In genomic region chr11:60091422-60091761, GRCm38 (mm10) we compare ENCODE assay signal across 26 mouse cellular contexts. TPM values are rescaled to one million over a fixed set of nuclear protein-coding genes. Genes with fewer than 3 reads are reported as not detected.
DNase-seq lines count a peak whose midpoint lies in the region; ATAC-seq and TF ChIP-seq lines count a peak whose summit lies in the region.
"Had no signal": no experiment of that assay in that cellular context is flagged by ENCODE, and none has a peak within 500 bp of the region (broad histone marks: within the 10 kb centered on the region; RNA-seq: fewer than 3 reads in every experiment).

No protein-coding gene starts in this region.

- no peak overlapping the region for H3ac ChIP-seq in myocyte (ENCODE audit: control insufficient read depth, insufficient read length)

- H3K9ac ChIP-seq in liver, embryonic 12.5 days = peak overlapping the region; percentile 23; the same call in 1 of the 2 replicates
- no peak overlapping the region for H3K9ac ChIP-seq in liver, postnatal 0 days (replicated peaks)
- H3K9ac ChIP-seq: embryonic facial prominence, embryonic 13.5 days; forebrain, embryonic 15.5 days; heart, embryonic 12.5 days; hindbrain, embryonic 14.5 days; limb, embryonic 13.5 days; midbrain, embryonic 12.5 days had no signal

- TF ChIP-seq EP300 in liver, postnatal 0 days (IDR thresholded peaks at IDR 0.05; ENCODE audit: low read depth) = no peak

- no peaks in the 10 kb centered on the region for H3K36me3 ChIP-seq in liver, embryonic 12.5 days
- H3K36me3 ChIP-seq in liver, postnatal 0 days (replicated peaks; ENCODE audit: insufficient read depth, low read length) = no peaks in the 10 kb centered on the region
- H3K36me3 ChIP-seq in megakaryocyte, embryonic 14.5 days (replicated peaks; ENCODE audit: low read length) = no peaks in the 10 kb centered on the region
- no peaks in the 10 kb centered on the region for H3K36me3 ChIP-seq in myocyte (ENCODE audit: control insufficient read depth, insufficient read depth)
- H3K36me3 ChIP-seq: embryonic facial prominence, embryonic 13.5 days; forebrain, embryonic 10.5 days; forebrain, embryonic 15.5 days; heart, embryonic 12.5 days; limb, embryonic 13.5 days; midbrain, embryonic 12.5 days had no signal

- WGBS in liver, embryonic 12.5 days (ENCODE audit: insufficient replicate concordance) = 59% methylated on average over 7 of the region's 7 CpGs
- 50% methylated on average over 7 of the region's 7 CpGs for WGBS in liver, postnatal 0 days (ENCODE audit: insufficient replicate concordance)

- no peak for TF ChIP-seq POLR2A in myocyte (IDR thresholded peaks at IDR 0.05; ENCODE audit: insufficient read length, low read depth)

- no peak overlapping the region for H3K4me3 ChIP-seq in liver, embryonic 12.5 days
- H3K4me3 ChIP-seq in liver, postnatal 0 days (ENCODE audit: low read depth, low read length) = no peak overlapping the region
- peak overlapping the region; percentile 23 for H3K4me3 ChIP-seq in megakaryocyte, embryonic 14.5 days (replicated peaks)
- H3K4me3 ChIP-seq in myocyte = no peak overlapping the region
- H3K4me3 ChIP-seq: embryonic facial prominence, embryonic 13.5 days; forebrain, embryonic 10.5 days; forebrain, embryonic 15.5 days; heart, embryonic 12.5 days; limb, embryonic 13.5 days; midbrain, embryonic 12.5 days had no signal

- no peaks in the 10 kb centered on the region for H3K79me2 ChIP-seq in myocyte (ENCODE audit: control insufficient read depth, insufficient read depth)

- peak overlapping the region; percentile 57; the same call in 1 of the 2 replicates for H3K27ac ChIP-seq in liver, embryonic 12.5 days
- no peak overlapping the region for H3K27ac ChIP-seq in liver, postnatal 0 days (ENCODE audit: low read depth)
- H3K27ac ChIP-seq: embryonic facial prominence, embryonic 13.5 days; forebrain, embryonic 10.5 days; forebrain, embryonic 15.5 days; hindbrain, embryonic 14.5 days; limb, embryonic 13.5 days; midbrain, embryonic 12.5 days had no signal

- no peaks in the 10 kb centered on the region for H3K9me3 ChIP-seq in liver, embryonic 12.5 days (replicated peaks)
- H3K9me3 ChIP-seq in liver, postnatal 0 days (ENCODE audit: low read length) = no peaks in the 10 kb centered on the region
- no peaks in the 10 kb centered on the region for H3K9me3 ChIP-seq in megakaryocyte, embryonic 14.5 days
- H3K9me3 ChIP-seq: embryonic facial prominence, embryonic 13.5 days; forebrain, embryonic 15.5 days; heart, embryonic 12.5 days; limb, embryonic 13.5 days; midbrain, embryonic 12.5 days had no signal

- ATAC-seq in frontal cortex, adult (ENCODE audit: low TSS enrichment) = 0 out of 2 replicates have a peak, but pooled peaks have one; percentile 11
- no peak for ATAC-seq in liver, embryonic 12.5 days
- ATAC-seq in liver, postnatal 0 days = no peak
- ATAC-seq in megakaryocyte, adult 5-6 weeks (ENCODE audit: poor library complexity, severe bottlenecking) = no peak
- ATAC-seq: forebrain, embryonic 15.5 days; intestine, postnatal 0 days; Patski had no signal

- DNase-seq in frontal cortex, postnatal 14 days (ENCODE audit: low spot score in 2 of 2) = no peak
- DNase-seq in liver, postnatal 0 days = no peak
- no peak for DNase-seq in Muller cell, postnatal 12 days (ENCODE audit: inconsistent ontology term)
- DNase-seq: adrenal gland, postnatal 14 days; cerebellum, adult 11-12 months; cerebellum, adult 9-11 months; gastrocnemius, postnatal 25 days; heart, adult 18-20 months; spleen, adult 18-20 months; thymus, adult 18-20 months; thymus, postnatal 25 days had no signal

- H3K4me1 ChIP-seq in liver, embryonic 12.5 days = peaks cover 74% of the 10 kb centered on the region
- peaks cover 8% of the 10 kb centered on the region for H3K4me1 ChIP-seq in liver, postnatal 0 days (ENCODE audit: insufficient read depth)
- peaks cover 97% of the 10 kb centered on the region for H3K4me1 ChIP-seq in megakaryocyte, embryonic 14.5 days

- TF ChIP-seq CTCF in liver, postnatal 0 days (IDR thresholded peaks at IDR 0.05; ENCODE audit: low read depth) = no peak

- no peaks in the 10 kb centered on the region for H3K27me3 ChIP-seq in liver, embryonic 12.5 days (replicated peaks)
- no peaks in the 10 kb centered on the region for H3K27me3 ChIP-seq in liver, postnatal 0 days (ENCODE audit: insufficient read depth, low read length)
- no peaks in the 10 kb centered on the region for H3K27me3 ChIP-seq in megakaryocyte, embryonic 14.5 days (replicated peaks)
- H3K27me3 ChIP-seq in myocyte (ENCODE audit: control insufficient read depth, insufficient read depth, insufficient read length) = no peaks in the 10 kb centered on the region
- H3K27me3 ChIP-seq: forebrain, embryonic 15.5 days; heart, embryonic 12.5 days; limb, embryonic 13.5 days; midbrain, embryonic 12.5 days; Patski had no signal

- H3K4me2 ChIP-seq in liver, embryonic 12.5 days = peak overlapping the region; percentile 37; the same call in 1 of the 2 replicates
- H3K4me2 ChIP-seq in liver, postnatal 0 days (ENCODE audit: low read depth, low read length) = no peak overlapping the region
- peak overlapping the region; percentile 13 for H3K4me2 ChIP-seq in myocyte (ENCODE audit: low read depth)
- H3K4me2 ChIP-seq: embryonic facial prominence, embryonic 13.5 days; forebrain, embryonic 15.5 days; heart, embryonic 12.5 days; hindbrain, embryonic 14.5 days; limb, embryonic 13.5 days; midbrain, embryonic 12.5 days had no signal

TF ChIP-seq in myocyte, 11 proteins besides CTCF, POLR2A, EP300 and RAD21:
- TF ChIP-seq MAX (IDR thresholded peaks at IDR 0.05; ENCODE audit: low read depth) = no peak
- no peak for TF ChIP-seq POLR2AphosphoS2 (IDR thresholded peaks at IDR 0.05; ENCODE audit: insufficient read length, low read depth)
TF ChIP-seq in myocyte: peak in this region for 0.

RNA-seq across cellular contexts. Expression of gene Rai1, which starts 13.4 kb away (rescaled TPM):
- 11.3 and 11.6 TPM in 2 replicates for polyA plus RNA-seq in liver, embryonic 12.5 days (2016; fragmentation: Nextera tagmentation; extraction: Ambion mirVana)
- polyA plus RNA-seq in liver, postnatal 0 days (2015; fragmentation: Nextera tagmentation; extraction: Ambion mirVana) = 3.8 and 4.4 TPM in 2 replicates
- 46.9 and 62.9 TPM in 2 replicates for polyA plus RNA-seq in megakaryocyte, embryonic 14.5 days (2012; ENCODE audit: insufficient read depth, low replicate concordance)
- 13.9 and 14.2 TPM in 2 replicates for total RNA-seq in megakaryocyte, adult 5-6 weeks (2015)
- total RNA-seq in megakaryocyte, adult 5-6 weeks (2017) = 7.8 TPM in 2 replicates
- polyA plus RNA-seq in myocyte (2012; fragmentation: generic; extraction: Trizol) = 26.0 TPM

RNA-seq across cellular contexts. Expression of gene Pemt, which starts 45.1 kb away (rescaled TPM):
- polyA plus RNA-seq in liver, embryonic 12.5 days (2016; fragmentation: Nextera tagmentation; extraction: Ambion mirVana) = 7.3 and 8.1 TPM in 2 replicates
- 589 and 592 TPM in 2 replicates for polyA plus RNA-seq in liver, postnatal 0 days (2015; fragmentation: Nextera tagmentation; extraction: Ambion mirVana)
- 28.0 and 36.3 TPM in 2 replicates for polyA plus RNA-seq in megakaryocyte, embryonic 14.5 days (2012; ENCODE audit: insufficient read depth, low replicate concordance)
- total RNA-seq in megakaryocyte, adult 5-6 weeks (2015) = 0.98 and 3.2 TPM in 2 replicates
- 0.92 and 2.2 TPM in 2 replicates for total RNA-seq in megakaryocyte, adult 5-6 weeks (2017)
- 15.8 TPM for polyA plus RNA-seq in myocyte (2012; fragmentation: generic; extraction: Trizol)
- total RNA-seq: neutrophil, adult 5-6 weeks had no signal

Comparison
In these comparisons a context has a peak if more than half of its experiments do, and no peak if none do; other contexts are left out.
1. RNA of gene Pemt, which starts 45.1 kb away (polyA plus RNA-seq): 589 to 592 TPM in liver, postnatal 0 days; 28.0 to 36.3 TPM in megakaryocyte, embryonic 14.5 days, 15.8 TPM in myocyte (single experiment) and 7.3 to 8.1 TPM in liver, embryonic 12.5 days; every median in the first group is over 10 times any median in the second.